Mouse (Mus musculus) heart, postnatal 0 days (tissue): ENCODE measurements around the gene Tbcel. TPM values are rescaled to one million over a fixed set of nuclear protein-coding genes. Genes with fewer than 3 reads are reported as not detected.

Experiments used
- ATAC-seq: fragments of 200-750 bp; cut with Nextera tagmentation; 2 replicates; pipeline ENCODE4 v1.8.0; 2017; ENCODE audit warnings: low read depth, moderate number of reproducible peaks, moderate library complexity; ENCODE audit not compliant: insufficient read depth
- DNase-seq: peaks from one replicate; pipeline ENCODE4 v3.0.0-alpha.2; 2016; ENCODE audit warnings: low spot score
- H3K27ac ChIP-seq: fragments of 300-500 bp; sonication (generic); 2 replicates; pipeline ENCODE4 v1.5.1; 2014; ENCODE audit warnings: low read depth, mild to moderate bottlenecking
- H3K27me3 ChIP-seq: fragments of 300-500 bp; sonication (generic); 2 replicates; pipeline ENCODE4 v1.6.1; 2014; ENCODE audit warnings: low read length, mixed read lengths; ENCODE audit not compliant: control insufficient read depth, insufficient read depth
- H3K36me3 ChIP-seq: fragments of 300-500 bp; sonication (generic); replicated peaks from 2 replicates; pipeline ENCODE4 v1.6.1; 2014; ENCODE audit warnings: low read length, mixed read lengths; ENCODE audit not compliant: control insufficient read depth, insufficient read depth
- H3K4me1 ChIP-seq: fragments of 300-500 bp; sonication (generic); 2 replicates; pipeline ENCODE4 v1.6.1; 2014; ENCODE audit warnings: antibody characterized with exemption; ENCODE audit not compliant: control insufficient read depth, insufficient read depth
- H3K4me2 ChIP-seq: fragments of 300-500 bp; sonication (generic); 2 replicates; pipeline ENCODE4 v1.6.1; 2014; ENCODE audit warnings: low read depth, mild to moderate bottlenecking, low read length, moderate library complexity
- H3K4me3 ChIP-seq: fragments of 300-500 bp; sonication (generic); 2 replicates; pipeline ENCODE4 v1.5.1; 2014; ENCODE audit warnings: low read depth, low read length
- H3K9ac ChIP-seq: fragments of 300-500 bp; sonication (generic); replicated peaks from 2 replicates; pipeline ENCODE4 v1.6.1; 2014; ENCODE audit warnings: low read depth, low read length, mixed read lengths
- H3K9me3 ChIP-seq: fragments of 300-500 bp; sonication (generic); replicated peaks from 2 replicates; pipeline ENCODE4 v1.6.1; 2016; ENCODE audit warnings: low read length; ENCODE audit not compliant: control insufficient read depth
- CTCF ChIP-seq: IDR thresholded peaks from 2 replicates; pipeline ENCODE4 v1.5.1; 2016; ENCODE audit warnings: antibody characterized with exemption, control low read depth, low read depth
- EP300 ChIP-seq: IDR thresholded peaks from 2 replicates; pipeline ENCODE4 v1.6.1; 2016; ENCODE audit warnings: antibody characterized with exemption, low read depth
- WGBS: fragments of 180-500 bp; shearing (Covaris S2); extraction: QIAGEN DNeasy Blood & Tissue Kit; methylation state at CpG from one replicate; pipeline ENCODE4 v1.1.7; 2014; 5-methylcytosine and 5-hydroxymethylcytosine counted together
- microRNA-seq: library from miRNA; unstranded; fragments of <30 nt; microRNA quantifications from one replicate; pipeline ENCODE4, GENCODE M21; 2016
- polyA plus RNA-seq: library from polyadenylated mRNA; unstranded; fragments of >200 nt; fragmentation: Nextera tagmentation; extraction: Ambion mirVana; gene quantifications from 2 replicates; pipeline ENCODE4 v1.2.1, GENCODE M21; 2015
- total RNA-seq: library from RNA; depleted of rRNA; stranded (reverse); fragments of >200 nt; gene quantifications from 2 replicates; pipeline ENCODE4 v1.2.3, GENCODE M21; 2014; ENCODE audit warnings: low replicate concordance; rRNA removed

Tbcel gene
- total and polyA plus RNA-seq, 2 experiments from 2014 or later, result 2.6 to 7.6 TPM

GRCm38 (mm10) chr9:42382063-42382462 is 125.5 kb downstream of the Tbcel start:
- 76% methylated on average over 5 of the region's 5 CpGs for WGBS
- Histone ChIP-seq H3K9ac (no peak overlapping the region), H3K9me3 (peaks cover 9% of the 10 kb centered on the region; the same call in 1 of the 2 replicates), H3K36me3 (no peaks in the 10 kb centered on the region), H3K4me2 (no peak overlapping the region), H3K4me1 (no peaks in the 10 kb centered on the region), H3K4me3 (no peak overlapping the region), H3K27ac (no peak overlapping the region), H3K27me3 (0 out of 2 replicates have a peak, but pooled peaks cover 5% of the 10 kb centered on the region)
- TF ChIP-seq CTCF, result no peak
- ATAC-seq, result no peak
- no peak for DNase-seq

- 81% methylated on average over 4 of the region's 4 CpGs for WGBS
- TF ChIP-seq CTCF, result no peak
- TF ChIP-seq EP300, result no peak
- ATAC-seq (no peak), DNase-seq (no peak)
- Histone ChIP-seq H3K4me3 (no peak overlapping the region), H3K27me3 (no peaks in the 10 kb centered on the region), H3K4me1 (no peaks in the 10 kb centered on the region), H3K9me3 (peaks cover 9% of the 10 kb centered on the region; the same call in 1 of the 2 replicates), H3K27ac (no peak overlapping the region), H3K4me2 (no peak overlapping the region), H3K9ac (no peak overlapping the region), H3K36me3 (no peaks in the 10 kb centered on the region)
These were observed 129.5 kb downstream of the Tbcel start for GRCm38 (mm10) chr9:42378071-42378470.

DNA sequence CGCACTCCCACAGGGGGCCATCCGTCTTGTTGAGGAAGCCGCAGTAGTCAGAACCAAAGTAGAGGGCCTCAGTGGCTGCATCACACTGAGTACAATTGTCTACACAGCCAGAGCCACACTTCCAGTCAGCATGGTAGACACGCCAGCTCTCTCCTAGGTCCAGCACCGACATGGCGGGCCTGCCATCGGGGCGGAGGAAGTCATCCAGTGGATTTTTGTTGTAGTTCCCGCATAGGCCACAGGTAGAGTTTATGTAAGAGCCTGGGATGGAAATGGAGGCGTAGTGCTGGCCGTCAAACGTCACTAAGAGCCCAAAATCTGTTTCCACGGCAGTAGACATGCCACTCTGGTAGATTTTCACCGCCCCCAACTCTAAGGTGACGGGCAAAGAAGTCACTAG is 130.0 kb downstream of the Tbcel start:
- no peak for DNase-seq
- Histone ChIP-seq H3K4me2 (no peak overlapping the region), H3K9me3 (peaks cover 9% of the 10 kb centered on the region; the same call in 1 of the 2 replicates), H3K36me3 (no peaks in the 10 kb centered on the region), H3K9ac (no peak overlapping the region), H3K27ac (no peak overlapping the region), H3K4me1 (no peaks in the 10 kb centered on the region), H3K27me3 (no peaks in the 10 kb centered on the region), H3K4me3 (no peak overlapping the region)
- ATAC-seq, result no peak
- WGBS, result 88% methylated on average over 15 of the region's 15 CpGs
- TF ChIP-seq EP300, result no peak
- TF ChIP-seq CTCF, result no peak

DNA sequence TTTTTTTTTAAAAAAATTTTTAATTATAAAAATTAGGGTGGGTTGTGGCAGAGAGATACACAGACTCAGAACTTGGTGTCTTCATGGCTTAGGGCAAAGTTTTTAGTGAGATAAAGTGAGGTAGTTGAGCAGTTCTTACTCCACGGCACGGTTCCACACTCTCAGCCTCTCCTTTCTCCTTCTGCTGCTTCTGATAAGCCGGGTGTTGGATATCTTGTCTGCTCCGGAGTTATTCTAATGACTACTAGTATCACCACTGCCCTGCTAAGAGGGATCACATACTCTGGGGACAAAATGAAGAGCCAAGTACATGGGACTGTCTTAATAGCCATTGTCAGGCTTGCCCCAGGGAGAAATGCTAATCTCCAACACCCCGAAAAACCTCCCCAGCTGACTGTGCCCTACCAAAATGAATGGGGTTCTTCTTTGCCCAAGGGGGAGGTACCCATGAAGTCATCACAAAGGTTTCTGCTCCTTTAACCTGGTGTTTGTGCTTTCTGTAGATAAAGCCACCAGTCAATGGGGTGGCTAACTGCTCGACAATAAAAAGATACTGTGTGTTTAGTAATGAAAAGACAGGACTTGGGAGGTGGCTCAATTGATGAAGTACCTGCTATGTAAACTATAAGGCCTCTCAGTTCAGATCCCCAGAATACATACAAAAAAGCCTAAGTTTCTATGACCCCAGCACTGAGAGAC is 135.8 kb downstream of the Tbcel start:
- H3K27me3 ChIP-seq, result no peaks in the 10 kb centered on the region
- TF ChIP-seq EP300 (no peak), CTCF (no peak)
- no peaks in the 10 kb centered on the region for H3K9me3 ChIP-seq
- 40% methylated on average over 6 of the region's 6 CpGs for WGBS
- no peak overlapping the region for H3K4me3 ChIP-seq
- no peak for ATAC-seq
- no peak overlapping the region for H3K4me2 ChIP-seq
- H3K27ac ChIP-seq, result no peak overlapping the region
- no peak overlapping the region for H3K9ac ChIP-seq
- no peaks in the 10 kb centered on the region for H3K4me1 ChIP-seq
- H3K36me3 ChIP-seq, result no peaks in the 10 kb centered on the region
- no peak for DNase-seq

Small RNA genes within 50 kb of the gene (microRNA-seq; reads per million reads assigned to microRNA genes)
- gene Gm44311, result not detected

Other genes starting within 250 kb of the Tbcel start
- 18.4 and 40.3 TPM in 2 replicates for gene Sc5d, start 243.6 kb downstream of the Tbcel start, total RNA-seq
- 19.1 and 20.4 TPM in 2 replicates for gene Sc5d, start 243.6 kb downstream of the Tbcel start, polyA plus RNA-seq
- gene Tecta, start 107.9 kb downstream of the Tbcel start, total RNA-seq, result 0.19 TPM in 1 of 2 replicates, not detected in the other
- 0.01 and 0.04 TPM in 2 replicates for gene Tecta, start 107.9 kb downstream of the Tbcel start, polyA plus RNA-seq